Mouse (Mus musculus): ENCODE measurements around the gene Zfp131.

DNA sequence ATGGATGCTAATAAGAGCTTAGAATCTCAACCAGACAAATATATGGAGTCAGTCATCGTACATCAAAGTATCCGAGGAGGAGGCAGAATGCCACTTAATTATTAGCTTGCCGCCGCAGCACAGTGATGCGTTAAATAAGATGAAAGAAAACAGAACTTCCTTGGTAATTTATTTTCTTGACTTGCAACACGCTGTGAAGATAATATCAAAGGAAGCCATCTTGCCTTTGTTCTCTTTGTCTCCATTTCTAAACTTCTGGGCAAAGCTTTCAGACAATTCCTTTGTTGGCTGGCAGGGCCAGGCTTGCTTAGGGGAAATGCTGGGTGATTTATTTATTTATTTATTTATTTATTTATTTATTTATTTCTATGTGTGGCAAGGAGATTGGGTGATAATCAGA, 59.2 kb downstream of the Zfp131 start:
- TF ChIP-seq CTCF (IDR thresholded peaks at IDR 0.05; ENCODE audit: low read depth, low read length) (no peak), POLR2A (IDR thresholded peaks at IDR 0.05; ENCODE audit: borderline replicate concordance, low read depth, low read length) (no peak)
